Mouse (Mus musculus) lung, postnatal 36 days (tissue): ENCODE measurements at regions not wholly inside any gene's neighbourhood (a gene's known extent, or its start where the extent isn't known, plus 50 kb on each side); places are given as distances from the start of the nearest gene placed in this dataset.
"Not testable (repeated sequence)": the region's sequence is repeated elsewhere in the genome, so short reads cannot be mapped to it uniquely, and the experiment has no call there.

ENCODE experiments used
- DNase-seq: peaks from one replicate; pipeline ENCODE4 v3.0.0; 2022; ENCODE audit warnings: mixed read lengths

GRCm38 (mm10) chr9:41429711-41430390 lies 268.4 kb upstream of the Ubash3b start:
- DNase-seq, result peak; percentile 14

GRCm38 (mm10) chr9:41429236-41429635 lies 267.7 kb upstream of the Ubash3b start:
- peak; percentile 37 for DNase-seq

GRCm38 (mm10) chr9:41426698-41427097 lies 265.2 kb upstream of the Ubash3b start:
- DNase-seq, result no peak

- no peak for DNase-seq
These were observed 263.7 kb upstream of the Ubash3b start for GRCm38 (mm10) chr9:41425225-41425624.

- DNase-seq, result no peak
These were observed 252.3 kb upstream of the Ubash3b start for GRCm38 (mm10) chr9:41413791-41414190.

GRCm38 (mm10) chr9:41413091-41413490 lies 251.6 kb upstream of the Ubash3b start:
- not testable (repeated sequence) for DNase-seq

GRCm38 (mm10) chr9:41412174-41412757 lies 250.8 kb upstream of the Ubash3b start:
- no peak for DNase-seq

- no peak for DNase-seq
These were observed 246.8 kb upstream of the Ubash3b start for GRCm38 (mm10) chr9:41408301-41408700.

- no peak for DNase-seq
These were observed 245.6 kb upstream of the Ubash3b start for GRCm38 (mm10) chr9:41407078-41407477.

GRCm38 (mm10) chr9:41402942-41403341 lies 241.4 kb upstream of the Ubash3b start:
- DNase-seq, result no peak

- no peak for DNase-seq
These were observed 239.5 kb upstream of the Ubash3b start for GRCm38 (mm10) chr9:41400950-41401349.

GRCm38 (mm10) chr9:41395471-41395870 lies 234.0 kb upstream of the Ubash3b start:
- DNase-seq, result no peak

GRCm38 (mm10) chr9:41391591-41392320 lies 230.3 kb upstream of the Ubash3b start:
- DNase-seq, result peak; percentile 30

GRCm38 (mm10) chr9:41379283-41379682 lies 217.8 kb upstream of the Ubash3b start:
- no peak for DNase-seq

GRCm38 (mm10) chr9:41378627-41379231 lies 217.2 kb upstream of the Ubash3b start:
- no peak for DNase-seq

- no peak for DNase-seq
These were observed 216.5 kb upstream of the Ubash3b start for GRCm38 (mm10) chr9:41377701-41378626.

- no peak for DNase-seq
These were observed 215.6 kb upstream of the Ubash3b start for GRCm38 (mm10) chr9:41376948-41377700.

GRCm38 (mm10) chr9:41375984-41376651 lies 214.6 kb upstream of the Ubash3b start:
- DNase-seq, result peak; percentile 4

- DNase-seq, result no peak
These were observed 213.3 kb upstream of the Ubash3b start for GRCm38 (mm10) chr9:41374591-41375481.

GRCm38 (mm10) chr9:41366405-41366804 lies 204.9 kb upstream of the Ubash3b start:
- DNase-seq, result no peak
